ENCODE assay signal across 33 mouse cellular contexts in the genomic region with DNA sequence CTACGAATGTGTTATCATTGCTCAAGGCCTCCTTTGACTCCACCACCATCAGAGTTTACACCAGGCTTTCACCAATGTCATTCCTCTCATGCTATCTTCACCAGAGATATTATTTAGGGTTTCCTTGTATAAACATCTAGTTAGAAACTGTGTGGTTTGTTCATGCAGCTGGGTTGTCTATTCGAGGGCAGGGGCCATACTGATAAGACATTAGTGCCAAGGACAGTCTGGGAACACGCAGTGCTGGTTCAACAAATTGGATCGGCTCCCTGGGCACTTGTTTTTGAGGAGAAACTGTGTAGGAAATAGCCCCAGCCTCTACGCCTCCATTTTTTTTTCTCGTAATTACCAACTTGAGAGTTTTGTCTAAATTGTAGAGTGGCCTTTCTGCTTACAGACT. TPM values are rescaled to one million over a fixed set of nuclear protein-coding genes. Genes with fewer than 3 reads are reported as not detected.
A peak's percentile ranks its signal among the peaks of the same experiment; 100 is the strongest.
DNase-seq lines count a peak whose midpoint lies in the region; ATAC-seq lines count a peak whose summit lies in the region.
"Had no signal": no experiment of that assay in that cellular context is flagged by ENCODE, and none has a peak within 500 bp of the region (broad histone marks: within the 10 kb centered on the region; RNA-seq: fewer than 3 reads in every experiment).

No protein-coding gene starts in this region.

- WGBS in midbrain, embryonic 15.5 days = 93% methylated on average over 6 of the region's 6 CpGs

- no peaks in the 10 kb centered on the region for H3K9me3 ChIP-seq in midbrain, embryonic 15.5 days
- H3K9me3 ChIP-seq: embryonic facial prominence, embryonic 12.5 days; hindbrain, embryonic 10.5 days; hindbrain, embryonic 15.5 days; midbrain, embryonic 10.5 days; neural tube, embryonic 12.5 days; stomach, embryonic 15.5 days had no signal

- H3K27me3 ChIP-seq in midbrain, embryonic 15.5 days (replicated peaks) = no peaks in the 10 kb centered on the region
- H3K27me3 ChIP-seq: embryonic facial prominence, embryonic 12.5 days; hindbrain, embryonic 15.5 days; neural tube, embryonic 12.5 days; stomach, embryonic 15.5 days had no signal

- peak; percentile 70 for DNase-seq in adrenal gland, adult 2 months
- DNase-seq in adrenal gland, postnatal 10 days = no peak
- DNase-seq in ovary, adult 18-20 months (ENCODE audit: low spot score) = peak; percentile 90
- no peak for DNase-seq in ovary, postnatal 14 days (ENCODE audit: low spot score)
- peak; percentile 57 for DNase-seq in testis, postnatal 10 days (ENCODE audit: low spot score)
- no peak for DNase-seq in heart, postnatal 4 days
- DNase-seq: cerebellum, adult 11 months; cerebellum, adult 9-10 months; embryo, embryonic 11 days; gastrocnemius, postnatal 25 days; heart, adult 18-20 months; kidney, postnatal 4 days; left cerebral cortex, postnatal 4 days; lung, adult 2 months; lung, postnatal 10 days; right cerebral cortex, postnatal 25 days; thymus, adult 2 months; thymus, postnatal 36 days had no signal

- no peak overlapping the region for H3K4me2 ChIP-seq in midbrain, embryonic 15.5 days
- H3K4me2 ChIP-seq: embryonic facial prominence, embryonic 12.5 days; heart, embryonic 11.5 days; hindbrain, embryonic 15.5 days; neural tube, embryonic 12.5 days; stomach, embryonic 15.5 days had no signal

- no peak overlapping the region for H3K27ac ChIP-seq in midbrain, embryonic 15.5 days
- H3K27ac ChIP-seq: embryonic facial prominence, embryonic 12.5 days; hindbrain, embryonic 10.5 days; hindbrain, embryonic 15.5 days; kidney, postnatal 0 days; macrophage; midbrain, embryonic 10.5 days; neural tube, embryonic 12.5 days; stomach, embryonic 15.5 days had no signal

- ATAC-seq in common myeloid progenitor, adult 5-6 weeks (replicated peaks; ENCODE audit: low read depth, poor library complexity, severe bottlenecking) = peak; percentile 41
- ATAC-seq in midbrain, embryonic 15.5 days (replicated peaks) = no peak
- ATAC-seq: forebrain, embryonic 14.5 days; inflammation-experienced regulatory T-cells, adult 6 months; midbrain, embryonic 16.5 days had no signal

- H3K4me3 ChIP-seq in midbrain, embryonic 15.5 days = no peak overlapping the region
- H3K4me3 ChIP-seq: embryonic facial prominence, embryonic 12.5 days; hindbrain, embryonic 10.5 days; hindbrain, embryonic 15.5 days; midbrain, embryonic 10.5 days; myocyte; neural tube, embryonic 12.5 days; stomach, embryonic 15.5 days had no signal

- no peak overlapping the region for H3K9ac ChIP-seq in midbrain, embryonic 15.5 days
- H3K9ac ChIP-seq: embryonic facial prominence, embryonic 12.5 days; hindbrain, embryonic 15.5 days; neural tube, embryonic 12.5 days; stomach, embryonic 15.5 days had no signal

- no peaks in the 10 kb centered on the region for H3K36me3 ChIP-seq in midbrain, embryonic 15.5 days (replicated peaks)
- H3K36me3 ChIP-seq: embryonic facial prominence, embryonic 12.5 days; hindbrain, embryonic 10.5 days; hindbrain, embryonic 15.5 days; midbrain, embryonic 10.5 days; neural tube, embryonic 12.5 days; stomach, embryonic 15.5 days had no signal

- no peaks in the 10 kb centered on the region for H3K4me1 ChIP-seq in midbrain, embryonic 15.5 days
- H3K4me1 ChIP-seq: embryonic facial prominence, embryonic 12.5 days; hindbrain, embryonic 10.5 days; neural tube, embryonic 12.5 days had no signal

RNA-seq across cellular contexts. Expression of a gene that starts 35.4 kb away (rescaled TPM):
- total RNA-seq in adrenal gland, adult 2 months (2021) = 1 to 10 TPM; 3.9 to 6.2 TPM
- polyA plus RNA-seq in adrenal gland, adult 2 months (2012; rRNA removed) = 8.3 and 9.3 TPM in 2 replicates
- total RNA-seq in adrenal gland, postnatal 10 days (2021) = 1 to 10 TPM; 7.2 to 9.6 TPM
- not detected in 2 replicates for total RNA-seq in common myeloid progenitor, adult 5-6 weeks (2017)
- 1 to 10 TPM; 1.6 TPM for total RNA-seq in heart, postnatal 4 days (2021)
- 186 and 187 TPM in 2 replicates for polyA plus RNA-seq in midbrain, embryonic 15.5 days (2015; fragmentation: Nextera tagmentation; extraction: Ambion mirVana)
- polyA plus RNA-seq: macrophage had no signal

Comparison
In these comparisons a context has a peak if more than half of its experiments do, and no peak if none do; other contexts are left out.
1. DNase-seq: peak in adrenal gland, adult 2 months (single experiment), ovary, adult 18-20 months (single experiment) and testis, postnatal 10 days (single experiment); none in adrenal gland, postnatal 10 days (single experiment), ovary, postnatal 14 days (single experiment) and heart, postnatal 4 days (single experiment).